Mouse (Mus musculus) olfactory bulb, adult 2 months (tissue): ENCODE results near the gene Mecr. TPM values are rescaled to one million over a fixed set of nuclear protein-coding genes. Genes with fewer than 3 reads are reported as not detected.

Experiments
- H3K27ac ChIP-seq: fragments of 200-500 bp; 2 replicates; pipeline ENCODE4 v1.5.1; 2012; ENCODE audit warnings: low read depth, low read length; ENCODE audit not compliant: insufficient read depth
- H3K4me1 ChIP-seq: fragments of 200-500 bp; 2 replicates; pipeline ENCODE4 v1.6.1; 2012; ENCODE audit warnings: low read length; ENCODE audit not compliant: control insufficient read depth, insufficient read depth
- H3K4me3 ChIP-seq: fragments of 200-500 bp; 2 replicates; pipeline ENCODE4 v1.5.1; 2012; ENCODE audit warnings: mild to moderate bottlenecking, low read depth, low read length, moderate library complexity; ENCODE audit not compliant: insufficient read depth
- CTCF ChIP-seq: fragments of 200-500 bp; IDR thresholded peaks from 2 replicates; pipeline ENCODE4 v1.5.1; 2012; ENCODE audit warnings: low read depth, mild to moderate bottlenecking, low read length, moderate library complexity; ENCODE audit not compliant: insufficient read depth
- POLR2A ChIP-seq: fragments of 200-500 bp; IDR thresholded peaks from 2 replicates; pipeline ENCODE4 v1.6.1; 2012; ENCODE audit warnings: mild to moderate bottlenecking, low read depth, low read length, moderate library complexity; ENCODE audit not compliant: insufficient read depth
- WGBS: fragments of 180-500 bp; shearing (Covaris S2); methylation state at CpG from one replicate; pipeline ENCODE4 v1.1.7; 2018; 5-methylcytosine and 5-hydroxymethylcytosine counted together
- polyA plus RNA-seq: library from polyadenylated mRNA; stranded (reverse); fragments of >200 nt; gene quantifications from 2 replicates; pipeline ENCODE4 v1.2.4, GENCODE M21; 2012; ENCODE audit warnings: low replicate concordance; ENCODE audit not compliant: missing spikeins, insufficient read depth, insufficient read length

Gene Mecr
- polyA plus RNA-seq, 1 experiment, result not detected

DNA sequence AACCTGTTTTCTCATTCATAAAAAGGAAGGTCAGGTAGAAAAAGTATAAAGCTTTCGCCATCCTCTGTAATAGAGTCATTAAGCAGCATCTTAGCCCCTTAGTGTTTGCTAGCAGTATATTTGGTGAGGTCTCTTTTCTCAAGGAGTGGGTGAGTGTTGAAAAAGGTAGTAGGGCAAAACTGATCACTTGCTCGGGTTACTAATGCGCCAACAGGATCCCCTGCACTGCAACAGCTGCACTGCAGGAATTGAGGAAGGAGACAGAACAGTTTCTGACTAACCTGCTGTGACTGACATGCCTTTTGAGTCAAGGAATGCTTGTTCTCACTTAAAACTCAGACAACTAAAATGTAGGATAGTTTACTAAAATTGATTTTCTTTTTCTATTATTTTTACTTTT lies 32.0 kb downstream of the Mecr start:
- Histone ChIP-seq H3K4me3 (no peak overlapping the region), H3K4me1 (no peaks in the 10 kb centered on the region), H3K27ac (no peak overlapping the region)
- TF ChIP-seq POLR2A, result no peak
- TF ChIP-seq CTCF, result no peak
- WGBS, result 30% methylated on average over 3 of the region's 3 CpGs

DNA sequence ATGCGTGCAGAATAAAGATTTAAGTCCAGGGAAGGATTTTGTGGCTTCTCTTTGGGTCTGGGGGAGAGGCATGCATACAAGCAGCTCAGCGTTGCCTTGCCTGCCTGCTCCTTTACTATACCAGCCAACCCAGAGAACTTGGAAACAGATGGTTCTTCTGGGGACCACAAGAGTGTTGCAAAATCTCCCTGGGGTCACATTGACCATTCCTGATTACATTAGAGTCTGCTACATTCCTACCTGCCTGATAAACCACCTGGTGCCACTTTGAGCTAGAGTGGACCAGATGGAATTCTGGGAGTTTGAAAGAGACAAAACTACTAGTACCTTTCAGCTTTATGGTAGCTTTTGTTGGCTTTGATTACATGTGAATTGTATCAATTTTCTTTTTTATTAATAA lies 33.6 kb downstream of the Mecr start:
- TF ChIP-seq POLR2A, result no peak
- Histone ChIP-seq H3K4me1 (no peaks in the 10 kb centered on the region), H3K27ac (no peak overlapping the region), H3K4me3 (no peak overlapping the region)
- 65% methylated on average over 2 of the region's 2 CpGs for WGBS

DNA sequence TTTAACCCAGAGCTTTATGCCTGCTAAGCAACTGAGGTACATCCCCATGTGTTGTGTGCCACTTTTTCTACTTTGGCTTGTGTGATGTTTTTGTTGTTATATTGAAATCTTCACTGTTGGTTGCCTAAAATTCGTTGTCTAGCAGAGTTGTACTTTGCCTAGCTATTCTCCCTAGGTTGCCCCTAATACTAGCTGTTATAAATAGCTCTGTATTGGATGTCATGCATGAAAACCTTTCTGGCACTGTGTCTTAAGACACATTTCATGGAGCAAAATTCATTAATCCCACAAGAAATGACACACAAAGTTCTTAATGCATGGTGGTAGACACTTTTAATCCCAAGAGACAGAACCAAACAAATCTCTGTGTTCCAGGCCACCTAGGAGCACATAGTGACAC lies 36.4 kb downstream of the Mecr start:
- WGBS, result 14% methylated on average over 1 of the region's 1 CpGs
- no peak overlapping the region for H3K4me3 ChIP-seq
- H3K27ac ChIP-seq, result no peak overlapping the region
- no peak for TF ChIP-seq POLR2A
- TF ChIP-seq CTCF, result no peak
- peaks cover 3% of the 10 kb centered on the region for H3K4me1 ChIP-seq

DNA sequence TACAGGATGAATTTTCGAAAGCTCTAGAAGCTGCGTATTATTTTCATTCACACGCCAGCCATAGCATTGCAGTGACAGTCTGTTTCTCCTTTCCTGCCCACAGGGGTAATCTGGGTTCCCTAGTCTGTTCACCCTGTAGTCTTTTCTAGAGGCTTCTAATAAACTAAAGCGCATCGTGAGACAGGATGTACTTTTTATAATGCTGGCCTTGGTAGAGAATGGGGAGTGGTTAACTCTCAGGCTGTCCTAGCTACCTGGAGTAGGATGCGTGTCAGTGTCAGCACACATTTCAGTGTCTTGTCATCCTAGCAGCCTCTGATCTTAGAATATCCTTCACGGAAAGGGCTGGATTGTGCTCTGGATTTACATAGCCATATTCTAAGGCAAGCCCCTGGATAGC lies 38.0 kb downstream of the Mecr start:
- 76% methylated on average over 7 of the region's 7 CpGs for WGBS
- Histone ChIP-seq H3K27ac (no peak overlapping the region), H3K4me3 (no peak overlapping the region), H3K4me1 (peaks cover 6% of the 10 kb centered on the region)
- TF ChIP-seq POLR2A, result no peak
- no peak for TF ChIP-seq CTCF

DNA sequence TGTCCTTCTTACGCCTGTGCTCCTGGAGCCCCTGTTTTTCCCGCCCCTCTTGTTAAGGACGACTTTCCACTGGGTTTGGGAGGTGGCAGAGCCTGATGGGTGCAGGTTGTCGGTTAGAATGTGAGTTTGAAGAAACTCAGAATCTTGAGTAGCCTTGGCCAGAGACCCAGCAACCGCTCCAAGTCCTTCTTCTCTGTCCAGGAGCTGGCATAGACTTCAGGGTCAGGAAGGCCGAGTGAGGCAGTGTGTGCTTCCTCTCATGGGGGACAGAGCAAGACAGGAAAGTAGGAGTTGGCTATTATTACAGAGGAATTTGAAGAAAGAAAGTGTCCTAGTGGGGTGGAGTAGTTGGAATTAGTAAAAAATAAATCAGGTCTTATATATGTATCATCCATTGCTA lies 40.3 kb downstream of the Mecr start:
- no peak for TF ChIP-seq CTCF
- no peak for TF ChIP-seq POLR2A
- H3K27ac ChIP-seq, result no peak overlapping the region
- 52% methylated on average over 6 of the region's 6 CpGs for WGBS

DNA sequence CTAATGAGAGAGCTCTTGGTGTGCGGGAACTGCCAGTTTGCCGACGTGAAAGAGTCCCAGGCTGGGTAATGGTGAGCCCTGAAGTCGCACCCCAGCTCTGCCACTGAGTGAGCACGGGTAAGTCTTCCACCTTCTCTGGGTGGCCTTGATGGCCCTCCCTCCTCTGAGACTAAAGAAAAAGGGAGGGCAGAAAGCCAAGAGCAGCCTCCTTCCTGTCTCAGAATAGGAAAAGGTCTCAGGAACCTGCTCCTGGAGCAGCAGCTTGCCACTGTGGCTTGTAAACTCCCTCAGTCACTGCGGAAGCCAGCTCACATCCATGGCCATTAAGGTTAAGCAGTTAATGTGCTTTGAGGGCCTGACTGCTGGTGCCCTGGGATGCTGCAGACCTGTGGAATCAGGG lies 42.1 kb downstream of the Mecr start:
- Histone ChIP-seq H3K27ac (no peak overlapping the region), H3K4me1 (peaks cover 8% of the 10 kb centered on the region)
- 48% methylated on average over 6 of the region's 6 CpGs for WGBS

More for the DNA sequence above, 40.3 kb downstream of the Mecr start:
- no peak overlapping the region for H3K4me3 ChIP-seq
- H3K4me1 ChIP-seq, result peaks cover 6% of the 10 kb centered on the region

DNA sequence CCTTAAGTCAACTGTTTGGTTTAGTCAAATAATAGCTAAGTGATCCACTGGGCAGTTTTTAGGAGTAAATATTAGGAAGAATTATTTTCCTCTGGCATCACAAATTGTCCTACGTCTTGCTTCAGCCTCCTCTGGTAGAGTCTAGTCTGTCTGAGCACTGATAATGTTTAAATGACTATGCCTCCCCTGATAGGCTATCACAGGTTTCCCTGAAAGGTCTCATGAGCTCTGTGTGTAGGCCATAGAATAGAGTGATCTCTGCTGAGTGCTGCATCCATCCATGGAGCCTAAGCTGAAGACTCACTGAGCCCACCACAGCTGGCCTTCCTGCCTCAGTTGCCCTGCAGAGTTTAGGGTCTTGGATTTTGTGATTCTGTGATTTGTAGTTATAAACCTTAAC lies 45.3 kb downstream of the Mecr start:
- H3K27ac ChIP-seq, result no peak overlapping the region
- H3K4me3 ChIP-seq, result no peak overlapping the region
- 80% methylated on average over 1 of the region's 1 CpGs for WGBS
- TF ChIP-seq CTCF, result no peak
- TF ChIP-seq POLR2A, result no peak
- H3K4me1 ChIP-seq, result peaks cover 7% of the 10 kb centered on the region

More for the DNA sequence above, 42.1 kb downstream of the Mecr start:
- TF ChIP-seq POLR2A, result no peak
- no peak for TF ChIP-seq CTCF
- no peak overlapping the region for H3K4me3 ChIP-seq

DNA sequence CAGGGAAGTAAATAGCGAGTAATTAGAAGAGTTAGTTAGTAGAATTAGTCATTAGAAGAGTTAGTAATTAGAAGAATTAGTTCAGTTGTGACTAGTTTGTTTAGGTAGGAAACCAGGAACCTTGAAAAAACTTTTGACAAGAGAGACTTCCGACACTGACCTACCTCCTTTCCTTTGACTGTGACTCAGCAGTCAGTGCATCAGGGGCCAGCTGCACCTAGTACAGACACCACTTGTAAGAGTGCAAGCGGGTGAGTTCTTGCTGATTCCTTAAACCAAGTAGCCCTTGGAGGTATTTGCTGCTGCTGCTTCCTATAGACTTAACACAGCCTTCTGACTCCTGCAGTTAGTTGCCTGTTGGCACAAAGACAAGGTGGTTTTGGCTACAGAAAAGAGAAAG lies 47.4 kb downstream of the Mecr start:
- 58% methylated on average over 3 of the region's 3 CpGs for WGBS
- no peak for TF ChIP-seq POLR2A
- no peak for TF ChIP-seq CTCF
- H3K4me3 ChIP-seq, result no peak overlapping the region
- peaks cover 2% of the 10 kb centered on the region; the same call in 1 of the 2 replicates for H3K4me1 ChIP-seq
- no peak overlapping the region for H3K27ac ChIP-seq

DNA sequence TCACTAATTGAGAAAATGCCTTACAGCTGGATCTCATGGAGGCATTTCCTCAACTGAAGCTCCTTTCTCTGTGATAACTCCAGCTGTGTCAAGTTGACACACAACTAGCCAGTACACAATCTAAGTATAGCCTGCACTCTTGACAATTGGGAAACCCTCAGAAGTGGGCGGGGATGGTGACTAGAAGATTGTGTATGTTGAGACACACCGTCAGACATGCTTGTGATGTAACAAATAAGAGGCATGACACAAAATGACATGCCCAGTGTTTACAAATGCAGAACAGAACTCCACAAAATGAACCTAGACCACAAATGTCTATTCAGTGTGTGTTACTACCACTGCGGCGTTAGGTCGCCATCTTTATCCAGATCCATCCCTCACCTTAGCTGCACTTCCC lies 53.8 kb downstream of the Mecr start:
- no peak overlapping the region for H3K4me3 ChIP-seq
- TF ChIP-seq CTCF (no peak), POLR2A (no peak)
- H3K27ac ChIP-seq, result no peak overlapping the region
- 90% methylated on average over 5 of the region's 5 CpGs for WGBS
- H3K4me1 ChIP-seq, result no peaks in the 10 kb centered on the region

DNA sequence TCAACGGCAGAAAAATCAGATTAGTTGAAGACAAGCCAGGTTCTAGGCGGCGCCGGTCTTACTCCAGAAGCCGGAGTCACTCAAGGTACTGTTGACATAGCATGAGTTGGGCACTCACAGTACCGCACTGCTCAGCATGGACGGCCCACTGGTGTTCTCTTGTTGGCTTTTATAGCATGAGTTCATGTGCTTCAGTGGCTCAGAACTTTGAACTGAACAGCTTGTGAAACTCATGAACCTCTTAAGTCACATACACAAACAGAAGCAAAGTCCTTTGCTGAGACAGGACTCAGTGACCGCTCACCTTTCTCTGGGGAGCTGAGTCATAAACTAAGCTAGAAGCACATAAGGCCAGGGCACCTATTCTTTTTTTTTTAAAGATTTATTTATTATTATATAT lies 54.5 kb downstream of the Mecr start:
- no peak overlapping the region for H3K4me3 ChIP-seq
- no peak overlapping the region for H3K27ac ChIP-seq
- H3K4me1 ChIP-seq, result no peaks in the 10 kb centered on the region
- 92% methylated on average over 8 of the region's 8 CpGs for WGBS
- TF ChIP-seq CTCF, result no peak
- TF ChIP-seq POLR2A, result no peak
